Mouse (Mus musculus) testis, adult 2 months (tissue): Measurements from ENCODE around the gene Egf.

Source experiments
- CTCF ChIP-seq: fragments of 200-500 bp; IDR thresholded peaks from 2 replicates; pipeline ENCODE4 v1.5.1; 2012; ENCODE audit warnings: low read depth, mild to moderate bottlenecking, inconsistent platforms, low read length, moderate library complexity; ENCODE audit not compliant: control insufficient read depth, insufficient read depth, insufficient replicate concordance
- POLR2A ChIP-seq: fragments of 200-500 bp; IDR thresholded peaks from 2 replicates; pipeline ENCODE4 v1.6.1; 2012; ENCODE audit warnings: low read depth, mild to moderate bottlenecking, inconsistent platforms, low read length, moderate library complexity; ENCODE audit not compliant: control insufficient read depth

DNA sequence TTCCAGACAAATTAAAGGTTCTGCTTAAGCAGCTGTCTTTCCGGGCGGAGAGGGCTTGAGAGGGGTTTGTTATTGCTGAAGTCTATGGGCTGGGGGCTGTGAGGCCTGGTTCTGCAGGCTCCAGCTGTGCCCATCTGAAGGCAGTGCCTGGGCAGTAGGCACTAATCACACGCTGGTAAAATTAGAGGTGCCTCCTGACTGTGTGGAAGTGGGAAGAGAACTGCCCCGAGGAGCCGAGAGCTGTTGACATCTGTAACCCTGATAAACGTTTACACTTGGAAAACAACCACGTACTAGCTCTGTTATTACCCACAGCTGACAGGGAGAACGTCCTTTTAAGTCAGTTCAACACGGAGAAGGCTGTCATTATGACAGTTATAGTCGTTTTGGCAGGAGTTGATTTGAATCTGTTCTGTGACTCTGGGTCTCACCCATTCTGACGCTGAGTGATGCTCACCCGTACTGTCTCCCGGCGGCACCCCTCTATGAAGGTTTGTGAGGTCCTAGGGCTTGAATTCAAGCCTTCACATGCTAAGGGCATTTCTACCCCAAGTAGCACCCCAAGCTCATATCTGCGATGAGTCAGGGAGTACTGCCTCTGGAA is 40.5 kb downstream of the Egf start:
- TF ChIP-seq CTCF (no peak), POLR2A (no peak)
